Mouse (Mus musculus) right cerebral cortex, postnatal 4 days (tissue): ENCODE measurements at regions not wholly inside any gene's neighbourhood (a gene's known extent, or its start where the extent isn't known, plus 50 kb on each side); places are given as distances from the start of the nearest gene placed in this dataset.
A peak's percentile ranks its signal among the peaks of the same experiment; 100 is the strongest.

Source experiments
- DNase-seq: peaks from one replicate; pipeline ENCODE4 v3.0.0-alpha.2; 2022

- no peak for DNase-seq
Measured at GRCm38 (mm10) chr4:12837097-12837426, 665.2 kb upstream of the Fam92a start.

DNA sequence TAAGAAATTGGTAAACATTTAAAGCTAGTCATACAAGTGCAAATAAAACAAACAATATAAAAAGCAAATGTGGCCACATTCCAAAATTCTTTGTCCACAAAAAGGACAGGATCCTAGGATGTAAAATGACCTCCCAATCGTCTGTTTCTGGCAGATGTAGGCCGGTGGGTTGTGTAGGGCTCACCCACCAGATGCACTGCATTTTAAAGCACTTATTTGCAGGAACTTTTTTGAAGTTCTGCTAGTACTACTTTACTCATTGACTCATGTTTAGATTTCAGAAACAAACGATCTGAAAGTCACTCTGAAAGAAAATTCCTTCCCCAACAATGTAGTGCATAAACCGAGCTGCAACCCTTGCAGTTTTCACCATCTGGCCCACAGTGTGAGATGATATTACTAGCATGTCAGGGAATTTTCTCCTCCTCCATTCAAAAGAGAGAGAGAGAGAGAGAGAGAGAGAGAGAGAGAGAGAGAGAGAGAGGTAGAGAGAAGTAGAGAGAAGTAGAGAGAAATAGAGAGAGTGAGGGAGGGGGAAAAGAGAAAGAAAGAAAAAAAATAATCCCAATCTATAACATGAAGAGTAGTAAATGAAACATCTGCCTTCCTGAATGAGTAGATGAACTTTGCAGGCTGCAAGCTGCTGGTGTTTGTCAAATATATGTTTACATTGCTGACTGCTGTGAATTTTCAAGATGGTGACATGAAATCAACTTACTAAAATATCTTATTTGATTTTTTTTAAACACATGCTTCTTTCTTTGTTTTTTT is 664.7 kb upstream of the Fam92a start:
- no peak for DNase-seq

GRCm38 (mm10) chr4:12826419-12826818 is 654.6 kb upstream of the Fam92a start:
- no peak for DNase-seq

DNA sequence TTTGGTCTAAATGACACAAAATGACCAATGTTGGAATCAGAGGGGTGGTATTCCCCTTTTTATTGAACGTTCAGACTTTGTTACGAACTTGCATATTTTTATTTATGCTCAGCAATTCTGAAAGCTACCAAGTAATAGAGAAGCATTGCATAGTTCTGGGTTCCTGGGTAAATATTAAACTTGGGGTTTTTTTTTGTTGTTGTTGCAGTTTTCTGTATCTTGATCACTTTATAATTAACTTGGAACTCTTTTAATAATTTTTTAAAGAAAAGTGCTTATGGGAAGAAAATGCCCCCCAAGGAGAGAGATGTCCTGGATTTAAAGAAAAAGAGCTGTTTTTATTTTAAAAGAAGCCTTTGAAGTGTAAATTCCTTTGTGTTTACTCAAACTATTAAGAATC is 642.4 kb upstream of the Fam92a start:
- no peak for DNase-seq

DNA sequence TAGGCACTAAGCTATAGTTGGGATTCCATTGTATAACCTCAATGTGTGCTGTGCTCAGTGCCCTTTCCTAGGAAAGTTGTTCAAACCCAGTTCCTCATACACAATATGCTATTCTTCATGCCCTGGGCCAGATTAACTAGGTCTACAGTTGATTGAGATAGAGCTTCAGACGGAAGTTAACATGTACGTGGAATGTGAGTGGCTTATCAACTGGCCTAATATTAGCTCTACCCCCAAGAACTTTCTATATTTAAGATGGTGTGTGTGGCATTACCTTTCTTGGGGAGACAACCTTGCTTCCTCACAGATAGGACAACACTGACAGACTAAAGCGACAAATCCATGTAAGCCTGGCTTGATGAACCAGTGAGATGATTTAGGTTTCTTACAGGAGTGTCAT is 629.4 kb upstream of the Fam92a start:
- no peak for DNase-seq

DNA sequence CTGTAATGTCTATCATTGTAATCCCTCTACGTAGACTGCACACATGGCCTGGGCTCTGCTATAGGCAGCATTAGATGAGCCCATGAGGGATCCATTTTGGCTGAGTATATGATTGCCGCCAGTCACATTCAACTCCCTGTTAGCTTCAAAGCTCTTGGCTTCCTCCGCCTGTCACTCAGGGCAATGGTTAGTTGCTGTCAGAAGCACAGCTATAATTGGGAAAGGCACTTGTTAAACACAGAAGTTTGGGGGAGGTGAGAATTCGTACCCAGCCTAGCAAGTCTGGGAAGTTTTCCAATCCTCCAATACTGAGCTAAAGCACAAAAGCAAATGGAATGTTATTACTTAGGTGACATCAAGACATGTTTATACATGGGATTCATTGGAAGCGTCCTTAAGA is 627.7 kb upstream of the Fam92a start:
- no peak for DNase-seq

DNA sequence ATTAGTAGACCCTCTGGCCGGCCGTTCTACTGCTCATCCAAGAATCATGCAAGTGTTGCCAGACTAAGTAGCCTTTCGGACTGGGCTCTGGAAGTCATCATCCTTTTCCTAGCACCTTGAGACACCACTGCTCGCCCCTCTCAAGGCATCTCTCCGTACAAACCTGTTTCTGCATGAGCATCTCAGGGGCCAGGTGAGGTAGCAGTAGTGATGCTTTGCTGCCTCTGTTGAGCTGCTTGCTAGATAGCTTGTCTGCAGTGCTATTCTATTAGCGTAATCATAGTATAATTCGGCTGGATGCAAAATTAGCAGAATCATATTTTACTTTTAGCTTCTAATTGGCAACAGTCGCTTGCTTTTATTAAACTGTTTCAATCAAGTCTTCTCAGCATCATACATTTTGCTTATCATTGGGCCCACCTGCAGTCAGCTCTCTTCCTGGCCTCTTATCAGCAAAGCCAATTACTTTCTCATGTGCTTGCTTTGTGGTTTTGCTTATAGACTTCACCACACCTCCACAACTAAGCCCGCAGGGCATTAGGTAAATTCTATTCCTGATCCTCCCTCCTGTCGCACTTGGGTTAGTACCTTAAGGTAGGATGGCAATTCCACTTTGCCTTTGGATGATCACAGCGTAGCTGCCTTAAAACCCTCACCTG is 621.1 kb upstream of the Fam92a start:
- no peak for DNase-seq

GRCm38 (mm10) chr4:12791786-12792674 is 620.2 kb upstream of the Fam92a start:
- DNase-seq: no peak

- DNase-seq: no peak
Measured at GRCm38 (mm10) chr4:12785840-12786239, 614.0 kb upstream of the Fam92a start.

DNA sequence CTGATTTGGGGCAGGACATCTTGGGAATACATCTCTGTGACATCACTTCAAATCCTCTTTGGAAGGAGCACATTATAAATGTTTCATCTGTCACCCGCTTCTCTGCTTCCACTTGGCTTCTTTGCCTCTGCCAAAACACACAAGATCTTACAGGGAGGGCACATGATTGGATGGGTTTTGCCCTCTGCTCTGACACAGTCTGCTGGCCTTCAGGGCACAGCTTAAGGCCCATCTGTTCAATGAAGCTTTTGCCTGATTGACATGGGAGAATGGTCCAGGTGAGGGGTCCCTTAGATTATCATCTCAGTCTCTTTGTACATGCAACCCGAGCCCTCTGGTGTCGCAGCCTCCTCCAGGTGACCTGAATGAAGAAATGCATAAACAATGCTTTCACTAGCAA is 612.7 kb upstream of the Fam92a start:
- DNase-seq: no peak

- DNase-seq: no peak
Measured at GRCm38 (mm10) chr4:12784068-12784467, 612.3 kb upstream of the Fam92a start.

DNA sequence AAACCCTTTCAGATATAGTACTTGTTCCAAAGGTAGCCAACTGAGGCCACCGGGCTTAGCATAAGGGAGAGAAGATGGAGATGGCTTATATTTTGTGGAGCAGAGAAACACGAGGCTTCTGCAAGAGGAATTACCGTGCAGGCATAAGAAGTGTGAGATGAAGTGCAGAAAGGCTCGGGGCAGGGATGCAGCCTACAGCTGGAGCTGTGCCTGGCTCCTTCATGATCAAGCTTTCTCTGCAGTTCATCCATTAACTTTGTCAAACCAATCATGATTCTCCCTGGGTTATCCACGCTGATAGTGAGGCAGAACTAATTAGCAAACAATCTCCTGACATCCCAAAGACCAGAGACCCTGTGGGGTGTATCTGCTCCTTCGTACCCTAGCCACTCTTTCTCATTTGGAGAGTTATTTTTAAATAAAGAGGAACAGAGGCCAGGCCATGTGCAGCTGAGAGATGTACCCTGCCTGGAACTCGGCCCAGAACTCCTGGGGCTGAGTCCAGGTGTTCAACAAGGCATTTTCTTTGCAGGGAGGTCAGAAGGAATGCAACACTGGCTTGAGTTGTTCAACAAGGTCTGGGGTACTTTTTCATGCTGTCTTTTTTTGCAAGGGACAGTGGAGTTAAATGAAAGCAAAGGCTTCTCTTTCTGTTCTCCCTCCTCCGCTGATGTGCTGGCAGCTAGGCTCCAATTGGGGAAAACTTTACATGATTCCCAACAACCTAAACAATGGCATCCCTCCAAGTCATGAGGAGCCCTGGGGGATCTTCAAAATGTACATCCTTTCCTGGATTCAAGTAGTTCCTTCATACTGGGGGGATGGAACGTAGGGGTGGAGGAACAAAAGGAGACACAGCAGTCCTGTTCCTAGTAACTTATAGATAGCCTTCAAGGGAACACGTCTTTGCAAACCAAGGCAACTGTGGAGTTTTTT is 610.4 kb upstream of the Fam92a start:
- DNase-seq: no peak

DNA sequence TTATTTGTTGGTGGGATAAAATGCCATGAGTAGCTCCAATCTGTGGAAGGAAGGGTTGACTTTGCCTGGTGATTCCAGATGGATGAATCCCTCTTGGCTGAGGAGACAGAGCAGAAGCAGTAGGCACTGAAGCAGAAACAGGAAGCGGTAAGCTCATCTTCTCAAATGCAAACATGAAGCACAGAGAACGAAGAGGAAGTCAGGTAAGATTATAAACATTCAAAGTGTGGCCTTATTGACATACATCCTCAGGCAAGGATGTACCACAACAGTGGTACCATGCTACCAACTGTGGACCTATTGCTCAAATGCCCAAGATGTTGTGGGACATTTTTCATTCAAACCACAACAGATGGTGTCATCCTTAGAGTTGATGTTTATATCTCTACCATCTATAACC is 608.4 kb upstream of the Fam92a start:
- no peak for DNase-seq

- no peak for DNase-seq
Measured at GRCm38 (mm10) chr4:12779211-12779610, 607.4 kb upstream of the Fam92a start.

- no peak for DNase-seq
Measured at GRCm38 (mm10) chr4:12778163-12778562, 606.3 kb upstream of the Fam92a start.

DNA sequence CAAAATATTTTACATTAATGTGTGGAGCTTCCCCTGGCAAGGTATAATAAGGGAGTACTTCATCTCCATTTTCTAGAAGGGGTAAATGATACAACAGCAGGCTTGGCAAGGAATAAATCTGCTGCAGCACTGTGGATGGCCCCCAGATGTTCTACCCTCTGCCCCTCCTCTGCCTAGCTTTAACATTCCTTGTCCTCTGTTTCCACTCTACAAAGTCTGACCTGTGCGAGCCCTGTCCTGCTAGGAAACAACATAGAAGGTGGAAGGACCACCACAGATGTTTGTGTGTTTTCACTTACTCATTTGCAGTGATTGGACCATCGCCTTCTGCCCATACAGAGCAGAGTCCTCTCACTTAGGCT is 604.4 kb upstream of the Fam92a start:
- no peak for DNase-seq

GRCm38 (mm10) chr4:12775524-12776216 is 603.9 kb upstream of the Fam92a start:
- no peak for DNase-seq

GRCm38 (mm10) chr4:12775090-12775489 is 603.3 kb upstream of the Fam92a start:
- DNase-seq: no peak

DNA sequence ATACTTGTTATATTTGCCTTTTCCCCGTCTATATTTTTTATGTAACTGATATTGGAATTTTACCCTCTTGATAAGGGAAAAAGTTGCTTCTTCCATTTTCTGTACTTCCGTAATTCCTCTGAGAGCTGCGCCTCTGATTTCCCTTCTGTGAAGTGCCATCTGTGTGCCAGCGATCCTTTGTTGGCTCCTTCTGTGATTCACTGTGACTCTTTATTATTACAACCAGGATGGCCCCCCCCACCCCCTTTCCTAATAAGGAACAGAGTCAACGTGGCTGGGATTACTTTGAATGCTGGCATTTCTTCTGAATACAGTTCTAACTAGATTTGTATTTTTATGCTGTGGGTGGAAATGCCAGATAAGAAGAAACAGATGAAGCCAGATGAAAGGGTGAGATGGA is 602.9 kb upstream of the Fam92a start:
- peak; percentile 14 for DNase-seq

GRCm38 (mm10) chr4:12773201-12773600 is 601.4 kb upstream of the Fam92a start:
- DNase-seq: no peak

GRCm38 (mm10) chr4:12770131-12770780 is 598.4 kb upstream of the Fam92a start:
- DNase-seq: no peak

GRCm38 (mm10) chr4:12769092-12769491 is 597.3 kb upstream of the Fam92a start:
- DNase-seq: no peak
